Mouse (Mus musculus): ENCODE measurements around the gene Gm9732.
"Not testable (repeated sequence)": the region's sequence is repeated elsewhere in the genome, so short reads cannot be mapped to it uniquely, and the experiment has no call there.

The Gm9732 gene

GRCm38 (mm10) chr14:43274986-43275511 is at the start of gene Gm9732:
TSS of gene Gm9732 (plus strand) at chr14:43275036.
- peak; percentile 31 for DNase-seq

GRCm38 (mm10) chr14:43235204-43235603 is 39.6 kb upstream of the Gm9732 start, which contains the start of gene Gm8122:
TSS of gene Gm8122 (minus strand) at chr14:43235304.
- not testable (repeated sequence) for DNase-seq

- DNase-seq: not testable (repeated sequence)
Observed at GRCm38 (mm10) chr14:43237769-43238168, 37.1 kb upstream of the Gm9732 start.

- peak; percentile 47 for DNase-seq
Observed at GRCm38 (mm10) chr14:43249611-43250170, 25.1 kb upstream of the Gm9732 start.

GRCm38 (mm10) chr14:43250549-43251253 is 24.1 kb upstream of the Gm9732 start:
- peak; percentile 41 for DNase-seq

- not testable (repeated sequence) for DNase-seq
Observed at GRCm38 (mm10) chr14:43256511-43256910, 18.3 kb upstream of the Gm9732 start.

GRCm38 (mm10) chr14:43258349-43258748 is 16.5 kb upstream of the Gm9732 start, which contains the start of gene Gm8126:
TSS of gene Gm8126 (plus strand) at chr14:43258649.
- DNase-seq: not testable (repeated sequence)

GRCm38 (mm10) chr14:43263421-43263820 is 11.4 kb upstream of the Gm9732 start:
- not testable (repeated sequence) for DNase-seq

GRCm38 (mm10) chr14:43268521-43269084 is 6.2 kb upstream of the Gm9732 start:
- DNase-seq: not testable (repeated sequence)

- DNase-seq: not testable (repeated sequence)
Observed at GRCm38 (mm10) chr14:43269211-43269610, 5.6 kb upstream of the Gm9732 start.

GRCm38 (mm10) chr14:43273161-43273560 is 1.7 kb upstream of the Gm9732 start:
- DNase-seq: not testable (repeated sequence)

GRCm38 (mm10) chr14:43275752-43276151 is 916 bp downstream of the Gm9732 start:
- not testable (repeated sequence) for DNase-seq

- not testable (repeated sequence) for DNase-seq
Observed at GRCm38 (mm10) chr14:43277468-43277867, 2.6 kb downstream of the Gm9732 start.

- not testable (repeated sequence) for DNase-seq
Observed at GRCm38 (mm10) chr14:43278146-43278545, 3.3 kb downstream of the Gm9732 start.

GRCm38 (mm10) chr14:43278681-43279080 is 3.8 kb downstream of the Gm9732 start:
- DNase-seq: not testable (repeated sequence)

- not testable (repeated sequence) for DNase-seq
Observed at GRCm38 (mm10) chr14:43293503-43293902, 18.7 kb downstream of the Gm9732 start, which contains the start of gene Gm8127. TSS of gene Gm8127 (minus strand) at chr14:43293832.

GRCm38 (mm10) chr14:43319516-43319915 is 44.7 kb downstream of the Gm9732 start:
- DNase-seq: not testable (repeated sequence)

- DNase-seq: not testable (repeated sequence)
Observed at GRCm38 (mm10) chr14:43328603-43329002, 53.8 kb downstream of the Gm9732 start.

GRCm38 (mm10) chr14:43331362-43331880 is 56.6 kb downstream of the Gm9732 start:
- DNase-seq: not testable (repeated sequence)

GRCm38 (mm10) chr14:43337646-43338045 is 62.8 kb downstream of the Gm9732 start:
- not testable (repeated sequence) for DNase-seq

GRCm38 (mm10) chr14:43347711-43348110 is 72.9 kb downstream of the Gm9732 start, which contains the start of gene 1700001F09Rik:
TSS of gene 1700001F09Rik (minus strand) at chr14:43347811.
- DNase-seq: not testable (repeated sequence)

- not testable (repeated sequence) for DNase-seq
Observed at GRCm38 (mm10) chr14:43352944-43353343, 78.1 kb downstream of the Gm9732 start.
